Mouse (Mus musculus): ENCODE results near the gene Golga4. TPM values are rescaled to one million over a fixed set of nuclear protein-coding genes. Genes with fewer than 3 reads are reported as not detected.

Gene Golga4
- 55.0 and 60.0 TPM in 2 replicates for polyA plus RNA-seq (2016; fragmentation: Nextera tagmentation; extraction: Ambion mirVana)

GRCm38 (mm10) chr9:118506020-118506403 is at the start of gene Golga4:
Golga4 (plus strand) TSS chr9:118506267.
- peak within 1 kb of the TSS; percentile 97 for H3K27ac ChIP-seq
- peak; percentile 95 for DNase-seq (ENCODE audit: low spot score)
- H3K27me3 ChIP-seq (ENCODE audit: insufficient read depth, poor library complexity, severe bottlenecking): no peaks in the 10 kb centered on the region
- H3K36me3 ChIP-seq: peaks cover 5% of the 10 kb centered on the region; the same call in 1 of the 2 replicates
- under 1% methylated on average over 43 of the region's 43 CpGs for WGBS
- H3K4me1 ChIP-seq: peaks cover 41% of the 10 kb centered on the region
- no peaks in the 10 kb centered on the region for H3K9me3 ChIP-seq
- peak within 1 kb of the TSS; percentile 94 for H3K4me3 ChIP-seq

DNA sequence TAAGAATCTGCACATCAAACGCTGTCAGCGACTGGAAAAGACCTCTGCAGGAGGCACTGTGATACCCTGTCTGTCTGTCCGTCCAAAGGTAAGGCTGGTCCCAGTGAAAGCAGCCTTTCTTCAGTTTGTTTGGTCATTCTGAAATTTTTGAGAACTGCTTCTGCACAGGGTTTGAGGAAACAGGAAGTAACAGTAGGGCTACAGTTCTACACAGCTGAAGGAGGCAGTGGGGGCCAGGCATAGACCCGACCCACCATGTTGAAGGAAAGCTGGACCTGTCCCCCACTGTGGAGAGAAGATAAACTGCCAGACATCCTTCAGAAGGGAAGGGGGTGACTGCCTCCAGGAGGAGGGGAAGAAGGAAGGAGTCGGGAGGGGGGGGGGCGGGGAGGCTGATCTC is 49.7 kb upstream of the Golga4 start:
- Histone ChIP-seq H3K4me1 (peaks cover 6% of the 10 kb centered on the region; the same call in 1 of the 2 replicates), H3K4me3 (no peak overlapping the region), H3K36me3 (no peaks in the 10 kb centered on the region), H3K9me3 (no peaks in the 10 kb centered on the region), H3K27ac (no peak overlapping the region), H3K27me3 (ENCODE audit: insufficient read depth, poor library complexity, severe bottlenecking) (peaks cover 10% of the 10 kb centered on the region; the same call in 1 of the 2 replicates)
- WGBS: 18% methylated on average over 5 of the region's 6 CpGs
- no peak for DNase-seq (ENCODE audit: low spot score)

DNA sequence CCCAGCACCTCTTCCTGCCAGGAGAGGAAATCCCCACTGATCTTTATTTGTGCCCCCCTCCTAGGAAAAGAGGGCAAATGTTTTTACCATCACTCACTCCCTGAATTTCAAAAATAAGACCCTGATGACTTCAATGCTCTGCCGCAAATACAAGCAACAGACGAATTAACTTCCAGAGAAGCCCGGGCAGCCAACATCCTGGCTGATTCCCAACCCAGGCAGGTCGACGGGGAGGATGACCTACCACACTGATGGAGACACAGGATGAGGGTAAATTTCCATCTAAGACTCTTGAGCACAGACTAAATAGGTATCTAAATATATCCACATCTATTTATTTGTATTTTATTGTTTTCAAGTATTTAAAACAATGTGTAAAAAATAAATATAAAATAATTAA is 48.0 kb upstream of the Golga4 start:
- Histone ChIP-seq H3K27ac (no peak overlapping the region), H3K36me3 (no peaks in the 10 kb centered on the region), H3K4me1 (peaks cover 6% of the 10 kb centered on the region; the same call in 1 of the 2 replicates), H3K9me3 (no peaks in the 10 kb centered on the region), H3K4me3 (no peak overlapping the region), H3K27me3 (ENCODE audit: insufficient read depth, poor library complexity, severe bottlenecking) (peaks cover 10% of the 10 kb centered on the region; the same call in 1 of the 2 replicates)
- 10% methylated on average over 5 of the region's 5 CpGs for WGBS
- DNase-seq (ENCODE audit: low spot score): no peak

- no peak for DNase-seq (ENCODE audit: low spot score)
- peaks cover 31% of the 10 kb centered on the region for H3K27me3 ChIP-seq (ENCODE audit: insufficient read depth, poor library complexity, severe bottlenecking)
- no peaks in the 10 kb centered on the region for H3K36me3 ChIP-seq
- peaks cover 4% of the 10 kb centered on the region; the same call in 1 of the 2 replicates for H3K4me1 ChIP-seq
- no peak overlapping the region for H3K4me3 ChIP-seq
- H3K9me3 ChIP-seq: no peaks in the 10 kb centered on the region
- no peak overlapping the region for H3K27ac ChIP-seq
- WGBS: 67% methylated on average over 1 of the region's 1 CpGs
Measured at GRCm38 (mm10) chr9:118464031-118464430, 42.0 kb upstream of the Golga4 start.

- Histone ChIP-seq H3K36me3 (no peaks in the 10 kb centered on the region), H3K27me3 (ENCODE audit: insufficient read depth, poor library complexity, severe bottlenecking) (peaks cover 70% of the 10 kb centered on the region), H3K4me1 (peaks cover 9% of the 10 kb centered on the region; the same call in 1 of the 2 replicates), H3K27ac (no peak overlapping the region), H3K4me3 (peak overlapping the region; percentile 41; the same call in 1 of the 2 replicates), H3K9me3 (no peaks in the 10 kb centered on the region)
- WGBS: 2% methylated on average over 14 of the region's 14 CpGs
- DNase-seq (ENCODE audit: low spot score): no peak
Measured at GRCm38 (mm10) chr9:118468301-118468700, 37.8 kb upstream of the Golga4 start.

DNA sequence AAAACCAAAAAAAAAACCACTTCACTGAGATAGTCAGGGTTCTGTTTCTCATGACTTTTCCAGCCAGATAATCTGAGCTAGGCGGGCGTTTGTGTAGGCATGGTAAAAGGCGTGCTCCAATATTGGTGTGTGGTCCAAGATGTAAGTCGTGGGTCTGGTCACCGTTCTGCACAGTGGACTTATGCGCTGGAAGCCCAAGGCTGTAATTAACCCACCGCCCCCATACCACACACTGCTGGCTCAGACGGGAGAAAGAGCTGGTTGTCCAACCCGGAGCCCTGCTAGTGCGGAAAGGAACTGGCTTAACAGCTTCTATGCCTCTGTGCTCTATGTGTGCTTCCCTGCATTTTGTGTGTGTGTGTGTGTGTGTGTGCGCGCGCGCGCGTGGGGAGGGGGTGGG is 36.8 kb upstream of the Golga4 start:
- Histone ChIP-seq H3K4me3 (peak overlapping the region; percentile 41; the same call in 1 of the 2 replicates), H3K27me3 (ENCODE audit: insufficient read depth, poor library complexity, severe bottlenecking) (peaks cover 71% of the 10 kb centered on the region), H3K4me1 (peaks cover 9% of the 10 kb centered on the region; the same call in 1 of the 2 replicates), H3K27ac (no peak overlapping the region), H3K36me3 (no peaks in the 10 kb centered on the region), H3K9me3 (no peaks in the 10 kb centered on the region)
- 13% methylated on average over 16 of the region's 16 CpGs for WGBS
- no peak for DNase-seq (ENCODE audit: low spot score)

- Histone ChIP-seq H3K27me3 (ENCODE audit: insufficient read depth, poor library complexity, severe bottlenecking) (peaks cover 81% of the 10 kb centered on the region), H3K36me3 (no peaks in the 10 kb centered on the region), H3K27ac (no peak overlapping the region), H3K4me3 (no peak overlapping the region), H3K4me1 (peaks cover 10% of the 10 kb centered on the region; the same call in 1 of the 2 replicates), H3K9me3 (no peaks in the 10 kb centered on the region)
- 11% methylated on average over 3 of the region's 3 CpGs for WGBS
- DNase-seq (ENCODE audit: low spot score): no peak
Measured at GRCm38 (mm10) chr9:118471296-118471695, 34.8 kb upstream of the Golga4 start.

GRCm38 (mm10) chr9:118476211-118476765 is 29.8 kb upstream of the Golga4 start:
- no peak for DNase-seq (ENCODE audit: low spot score)
- peaks cover 86% of the 10 kb centered on the region for H3K27me3 ChIP-seq (ENCODE audit: insufficient read depth, poor library complexity, severe bottlenecking)
- H3K9me3 ChIP-seq: no peaks in the 10 kb centered on the region
- peak overlapping the region; percentile 64 for H3K4me3 ChIP-seq
- peaks cover 30% of the 10 kb centered on the region for H3K4me1 ChIP-seq
- H3K27ac ChIP-seq: no peak overlapping the region
- H3K36me3 ChIP-seq: no peaks in the 10 kb centered on the region
- whole genome bisulfite sequencing: 2% methylated on average over 22 of the region's 22 CpGs

- DNase-seq (ENCODE audit: low spot score): no peak
- Histone ChIP-seq H3K27ac (no peak overlapping the region), H3K36me3 (no peaks in the 10 kb centered on the region), H3K4me3 (peak overlapping the region; percentile 64), H3K4me1 (peaks cover 30% of the 10 kb centered on the region), H3K27me3 (ENCODE audit: insufficient read depth, poor library complexity, severe bottlenecking) (peaks cover 86% of the 10 kb centered on the region), H3K9me3 (no peaks in the 10 kb centered on the region)
- WGBS: under 1% methylated on average over 33 of the region's 33 CpGs
Measured at GRCm38 (mm10) chr9:118476766-118477271, 29.2 kb upstream of the Golga4 start.

DNA sequence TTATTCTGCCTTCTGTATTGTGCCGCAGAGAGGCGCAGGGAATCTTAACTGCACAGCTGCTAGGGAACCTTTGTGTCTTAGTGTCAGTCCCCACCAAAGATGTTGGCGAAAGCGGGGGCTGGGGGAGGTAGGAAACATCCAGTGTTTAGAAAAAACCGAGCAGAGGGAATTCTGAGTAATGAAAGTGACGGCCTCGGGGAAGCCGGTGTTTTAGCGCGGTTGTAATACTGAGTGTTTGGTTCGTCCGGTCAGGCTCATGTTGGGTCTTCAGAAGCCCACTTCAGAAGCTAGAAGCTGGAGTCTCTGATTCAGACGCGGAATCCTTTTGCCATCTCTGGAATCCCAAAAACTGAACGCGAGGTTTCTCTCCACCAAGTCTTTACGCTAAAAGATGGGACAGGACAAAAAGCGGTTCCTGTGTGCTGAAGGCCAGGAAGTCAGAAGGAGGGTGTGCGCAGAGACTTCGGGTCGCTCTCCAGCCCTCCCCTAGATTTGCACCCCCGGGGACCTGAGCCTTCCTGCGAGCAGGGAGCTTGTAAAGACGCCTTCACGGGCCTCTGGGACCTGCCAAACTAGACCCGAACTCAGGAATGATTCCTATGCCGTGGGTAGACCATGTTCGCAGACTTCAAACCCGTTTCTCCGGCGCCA is 28.7 kb upstream of the Golga4 start:
- peaks cover 30% of the 10 kb centered on the region for H3K4me1 ChIP-seq
- H3K27me3 ChIP-seq (ENCODE audit: insufficient read depth, poor library complexity, severe bottlenecking): peaks cover 86% of the 10 kb centered on the region
- H3K9me3 ChIP-seq: no peaks in the 10 kb centered on the region
- WGBS: under 1% methylated on average over 31 of the region's 31 CpGs
- no peak for DNase-seq (ENCODE audit: low spot score)
- H3K36me3 ChIP-seq: no peaks in the 10 kb centered on the region
- H3K27ac ChIP-seq: no peak overlapping the region
- peak overlapping the region; percentile 64 for H3K4me3 ChIP-seq

DNA sequence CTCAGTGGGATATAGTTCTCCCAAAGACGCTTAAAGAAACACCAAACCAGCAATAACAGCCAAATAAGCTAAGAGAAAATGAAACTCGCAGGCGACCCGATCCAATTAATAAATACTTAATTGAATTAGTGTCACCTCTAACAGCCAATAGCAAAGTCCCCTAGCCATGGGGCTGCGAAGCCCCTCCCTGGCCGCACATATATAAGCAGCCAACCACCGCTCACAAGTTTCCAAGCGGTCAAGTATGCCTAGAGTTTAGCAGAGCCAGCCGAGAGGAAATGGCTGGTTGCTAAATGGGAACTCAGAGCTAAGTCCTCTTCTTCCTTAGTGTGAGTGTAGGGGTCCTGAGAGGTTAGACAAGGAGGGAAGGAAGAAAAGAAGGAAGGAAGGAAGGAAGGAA is 28.1 kb upstream of the Golga4 start, which contains the start of gene Eomes:
Eomes (plus strand) TSS at position 252 of the 400 bp plus-strand sequence.
- Histone ChIP-seq H3K4me3 (peak within 1 kb of the TSS; percentile 64), H3K36me3 (no peaks in the 10 kb centered on the region), H3K9me3 (no peaks in the 10 kb centered on the region), H3K27ac (no peak within 1 kb of the TSS; the same call in 1 of the 2 replicates), H3K27me3 (ENCODE audit: insufficient read depth, poor library complexity, severe bottlenecking) (peaks cover 86% of the 10 kb centered on the region), H3K4me1 (peaks cover 30% of the 10 kb centered on the region)
- no peak for DNase-seq (ENCODE audit: low spot score)
- under 1% methylated on average over 9 of the region's 9 CpGs for WGBS

- no peaks in the 10 kb centered on the region for H3K9me3 ChIP-seq
- peaks cover 30% of the 10 kb centered on the region for H3K4me1 ChIP-seq
- no peak overlapping the region for H3K27ac ChIP-seq
- peaks cover 91% of the 10 kb centered on the region for H3K27me3 ChIP-seq (ENCODE audit: insufficient read depth, poor library complexity, severe bottlenecking)
- DNase-seq (ENCODE audit: low spot score): peak; percentile 86
- under 1% methylated on average over 19 of the region's 29 CpGs for WGBS
- H3K4me3 ChIP-seq: peak overlapping the region; percentile 64
- H3K36me3 ChIP-seq: no peaks in the 10 kb centered on the region
Measured at GRCm38 (mm10) chr9:118478458-118478838, 27.6 kb upstream of the Golga4 start.

DNA sequence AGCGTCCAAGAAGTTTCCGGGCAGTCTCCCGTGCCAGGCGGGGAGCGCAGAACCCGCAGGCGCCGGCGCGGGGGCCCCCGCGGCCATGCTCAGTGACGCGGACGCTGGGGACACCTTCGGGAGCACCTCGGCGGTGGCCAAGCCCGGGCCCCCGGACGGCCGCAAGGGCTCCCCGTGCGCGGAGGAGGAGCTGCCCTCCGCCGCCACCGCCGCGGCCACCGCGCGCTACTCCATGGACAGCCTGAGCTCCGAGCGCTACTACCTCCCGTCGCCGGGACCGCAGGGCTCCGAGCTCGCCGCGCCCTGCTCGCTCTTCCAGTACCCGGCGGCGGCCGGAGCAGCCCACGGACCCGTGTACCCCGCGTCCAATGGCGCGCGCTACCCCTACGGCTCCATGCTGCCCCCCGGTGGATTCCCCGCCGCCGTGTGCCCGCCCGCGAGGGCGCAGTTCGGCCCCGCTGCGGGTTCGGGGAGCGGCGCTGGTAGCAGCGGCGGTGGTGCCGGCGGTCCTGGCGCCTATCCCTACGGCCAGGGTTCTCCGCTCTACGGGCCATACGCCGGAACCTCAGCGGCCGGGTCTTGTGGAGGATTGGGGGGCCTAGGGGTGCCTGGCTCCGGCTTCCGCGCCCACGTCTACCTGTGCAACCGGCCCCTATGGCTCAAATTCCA is 27.1 kb upstream of the Golga4 start:
- no peak overlapping the region; the same call in 1 of the 2 replicates for H3K27ac ChIP-seq
- under 1% methylated on average over 80 of the region's 87 CpGs for WGBS
- peaks cover 30% of the 10 kb centered on the region for H3K4me1 ChIP-seq
- H3K9me3 ChIP-seq: no peaks in the 10 kb centered on the region
- H3K27me3 ChIP-seq (ENCODE audit: insufficient read depth, poor library complexity, severe bottlenecking): peaks cover 96% of the 10 kb centered on the region
- H3K36me3 ChIP-seq: no peaks in the 10 kb centered on the region
- peak overlapping the region; percentile 64 for H3K4me3 ChIP-seq
- DNase-seq (ENCODE audit: low spot score): no peak

All from heart, embryonic 10.5 days (tissue).